Comparison of ENCODE assay signal across 7 mouse cellular contexts in the genomic region with DNA sequence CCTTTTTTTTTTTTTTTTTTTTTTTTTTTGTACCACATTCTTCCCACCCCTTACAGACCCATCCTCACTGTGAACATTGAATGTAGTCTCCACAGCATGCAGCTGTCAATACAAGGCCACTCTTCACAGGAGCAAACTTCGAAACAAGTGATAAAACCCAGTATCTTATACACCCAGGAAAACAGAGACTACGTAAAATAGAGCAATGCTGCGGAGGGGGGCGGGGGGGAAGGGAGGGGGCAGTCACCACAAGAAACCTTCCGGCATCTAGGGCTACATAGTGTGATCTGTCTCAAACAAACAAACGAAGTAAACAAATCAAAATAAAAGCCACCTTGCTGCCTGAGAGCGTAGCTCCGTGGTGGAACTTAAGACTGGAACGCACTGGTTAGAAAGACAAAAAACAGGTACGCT. TPM values are rescaled to one million over a fixed set of nuclear protein-coding genes. Genes with fewer than 3 reads are reported as not detected.
A peak's percentile ranks its signal among the peaks of the same experiment; 100 is the strongest.
DNase-seq lines count a peak whose midpoint lies in the region; ATAC-seq and TF ChIP-seq lines count a peak whose summit lies in the region.

No protein-coding gene starts in this region.

- H3K4me1 ChIP-seq in lung, embryonic 16.5 days (replicated peaks; ENCODE audit: control insufficient read depth, insufficient read depth, low read length) = peaks cover 9% of the 10 kb centered on the region; the same call in 1 of the 2 replicates
- H3K4me1 ChIP-seq in midbrain, postnatal 0 days (ENCODE audit: insufficient read depth, low read length) = no peaks in the 10 kb centered on the region

- H3K27ac ChIP-seq in lung, embryonic 16.5 days (ENCODE audit: low read length) = no peak overlapping the region
- peak overlapping the region; percentile 84 for H3K27ac ChIP-seq in midbrain, postnatal 0 days (ENCODE audit: low read depth, low read length)

- peaks cover 5% of the 10 kb centered on the region for H3K36me3 ChIP-seq in lung, embryonic 16.5 days (ENCODE audit: control insufficient read depth, insufficient read depth, low read length)
- no peaks in the 10 kb centered on the region for H3K36me3 ChIP-seq in midbrain, postnatal 0 days (ENCODE audit: insufficient read depth, low read length)

- no peaks in the 10 kb centered on the region for H3K27me3 ChIP-seq in lung, embryonic 16.5 days (ENCODE audit: control insufficient read depth, insufficient read depth, low read depth, low read length)
- H3K27me3 ChIP-seq in midbrain, postnatal 0 days (ENCODE audit: insufficient read depth, low read length) = no peaks in the 10 kb centered on the region

- DNase-seq in lung, postnatal 14 days = no peak
- DNase-seq in induced T-regulatory cell, adult 2 months (ENCODE audit: low read depth) = peak; percentile 72
- no peak for DNase-seq in midbrain, postnatal 0 days (ENCODE audit: low spot score)
- DNase-seq in right cerebral cortex, postnatal 14 days = no peak
- no peak for DNase-seq in left cerebral cortex, adult 9 months (ENCODE audit: low spot score in 2 of 2)

- peak overlapping the region; percentile 79 for H3K4me3 ChIP-seq in lung, embryonic 16.5 days (ENCODE audit: low read length)
- H3K4me3 ChIP-seq in midbrain, postnatal 0 days (ENCODE audit: low read depth, low read length) = peak overlapping the region; percentile 87

- TF ChIP-seq CTCF in midbrain, postnatal 0 days (IDR thresholded peaks at IDR 0.05) = no peak

- H3K9me3 ChIP-seq in lung, embryonic 16.5 days (ENCODE audit: control insufficient read depth, low read length) = no peaks in the 10 kb centered on the region
- no peaks in the 10 kb centered on the region for H3K9me3 ChIP-seq in midbrain, postnatal 0 days (ENCODE audit: low read length)

- WGBS in lung, embryonic 16.5 days = 3% methylated on average over 10 of the region's 10 CpGs
- WGBS in midbrain, postnatal 0 days = 6% methylated on average over 10 of the region's 10 CpGs

- peak overlapping the region; percentile 79 for H3K4me2 ChIP-seq in lung, embryonic 16.5 days (ENCODE audit: low read depth, low read length)
- H3K4me2 ChIP-seq in midbrain, postnatal 0 days (ENCODE audit: low read depth, low read length, poor library complexity, severe bottlenecking) = peak overlapping the region; percentile 57

- peak overlapping the region; percentile 77 for H3K9ac ChIP-seq in lung, embryonic 16.5 days (ENCODE audit: low read length)
- peak overlapping the region; percentile 89 for H3K9ac ChIP-seq in midbrain, postnatal 0 days (replicated peaks; ENCODE audit: low read length, poor library complexity, severe bottlenecking)

- peak; percentile 36 for ATAC-seq in lung, embryonic 16.5 days (ENCODE audit: low read depth)
- ATAC-seq in common myeloid progenitor, adult 5-6 weeks (replicated peaks; ENCODE audit: low read depth, poor library complexity, severe bottlenecking) = peak; percentile 30; the same call in 1 of the 2 replicates
- peak; percentile 55; the same call in 1 of the 2 replicates for ATAC-seq in midbrain, postnatal 0 days (ENCODE audit: low FRiP score)

RNA-seq across cellular contexts. Expression of gene Ndufs4, which starts 1.0 kb away (rescaled TPM):
- 248 and 266 TPM in 2 replicates for polyA plus RNA-seq in lung, embryonic 16.5 days (2015; fragmentation: Nextera tagmentation; extraction: Ambion mirVana)
- 148 TPM in 2 replicates for total RNA-seq in common myeloid progenitor, adult 5-6 weeks (2017)
- total RNA-seq in midbrain, postnatal 0 days (2014; rRNA removed) = 36.4 and 68.0 TPM in 2 replicates
- 405 and 414 TPM in 2 replicates for polyA plus RNA-seq in midbrain, postnatal 0 days (2015; fragmentation: Nextera tagmentation; extraction: Ambion mirVana)
